Mouse (Mus musculus) lung, postnatal 25 days (tissue): ENCODE results near the gene Kcnab2.
A peak's percentile ranks its signal among the peaks of the same experiment; 100 is the strongest.

Experiments
- DNase-seq: peaks from one replicate; pipeline ENCODE4 v3.0.0; 2022; ENCODE audit warnings: low spot score

Gene Kcnab2

DNA sequence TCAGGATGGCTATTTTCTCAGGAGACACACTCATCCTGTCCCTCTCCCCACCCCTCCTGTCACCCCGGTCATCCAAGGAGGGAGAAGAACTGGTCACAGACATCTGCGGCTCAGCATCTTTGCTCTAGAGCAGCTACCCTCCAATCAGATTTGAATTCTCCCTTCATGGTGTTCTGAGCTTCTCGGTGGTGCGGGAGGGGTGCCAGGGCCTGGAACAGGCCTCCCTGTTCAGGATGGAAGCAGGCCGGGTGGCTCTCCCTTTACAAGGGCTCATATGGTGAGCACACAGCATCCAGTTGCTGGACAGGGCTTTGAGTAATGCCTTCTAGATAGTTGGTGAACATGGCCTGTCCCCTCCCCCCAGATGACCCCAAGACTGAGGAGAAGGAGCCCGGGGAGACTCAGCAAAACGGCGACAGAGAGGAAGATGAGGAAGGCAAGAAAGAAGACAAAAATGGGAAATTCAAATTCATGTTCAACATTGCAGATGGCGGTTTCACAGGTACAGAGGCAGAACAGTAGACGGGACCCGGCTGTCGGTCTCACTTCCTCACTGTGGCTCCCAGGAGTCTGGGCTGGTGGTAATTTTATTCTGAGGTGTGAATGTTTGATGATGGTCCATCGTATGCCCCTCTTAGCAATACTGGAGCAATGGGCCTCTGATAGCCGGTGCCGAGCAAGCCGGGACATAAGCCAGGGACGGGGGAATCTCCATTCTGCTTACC lies 95.0 kb downstream of the Kcnab2 start:
- DNase-seq: no peak

DNA sequence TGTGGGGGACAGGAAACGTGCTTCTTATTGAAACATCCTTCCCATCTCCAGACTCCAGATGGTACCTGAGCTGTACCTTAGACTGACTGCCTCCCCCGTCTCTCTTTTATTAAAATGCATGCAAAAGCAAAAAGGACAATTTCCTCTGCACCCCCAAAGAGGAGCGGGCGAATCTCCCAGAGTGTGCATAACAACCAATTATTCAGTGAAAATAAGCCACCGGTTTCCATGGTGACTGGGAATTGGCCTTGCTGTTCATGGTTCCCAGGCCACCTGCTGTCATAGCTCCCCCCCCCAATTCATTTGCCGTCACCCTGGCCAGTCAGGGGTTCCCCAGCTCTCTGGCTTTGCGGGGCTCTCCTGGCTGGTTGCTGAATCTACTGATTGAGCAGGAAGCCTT lies 112.4 kb downstream of the Kcnab2 start:
- no peak for DNase-seq

DNA sequence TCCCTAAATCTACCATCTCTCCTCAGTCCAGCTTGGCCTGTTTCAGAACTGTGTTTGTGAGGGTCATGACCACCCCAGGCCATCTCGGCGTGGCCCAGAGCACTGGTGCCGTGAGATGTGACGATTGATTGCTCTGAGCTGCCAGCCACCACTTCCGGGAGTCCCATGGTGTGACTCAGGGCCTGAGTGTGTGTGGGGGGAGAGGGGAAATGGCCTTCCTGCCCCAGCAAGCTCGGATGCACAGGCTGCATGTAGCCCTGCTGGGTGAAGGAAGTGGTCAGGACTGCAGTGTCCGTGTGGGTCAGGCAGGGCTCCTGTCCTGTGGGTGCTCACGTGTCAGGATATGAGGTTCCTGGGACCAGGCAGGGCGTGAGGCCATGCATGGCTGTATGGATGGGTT lies 115.5 kb downstream of the Kcnab2 start:
- no peak for DNase-seq

DNA sequence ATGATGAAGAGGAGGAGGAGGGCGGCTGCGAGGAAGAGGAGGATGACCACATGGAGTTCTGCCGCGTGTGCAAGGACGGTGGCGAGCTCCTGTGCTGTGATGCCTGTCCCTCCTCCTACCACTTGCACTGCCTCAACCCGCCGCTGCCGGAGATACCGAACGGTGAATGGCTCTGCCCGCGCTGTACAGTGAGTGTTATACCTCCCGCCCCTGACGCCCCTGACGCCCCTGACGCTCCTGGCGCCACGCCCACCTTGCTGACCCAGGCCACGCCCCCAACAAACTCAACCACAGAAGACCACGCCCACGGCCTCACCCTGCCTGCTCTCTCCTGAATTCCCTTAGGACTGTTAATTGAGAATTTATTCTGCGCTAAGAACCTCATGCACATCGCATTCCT lies 116.8 kb downstream of the Kcnab2 start:
- DNase-seq: no peak

DNA sequence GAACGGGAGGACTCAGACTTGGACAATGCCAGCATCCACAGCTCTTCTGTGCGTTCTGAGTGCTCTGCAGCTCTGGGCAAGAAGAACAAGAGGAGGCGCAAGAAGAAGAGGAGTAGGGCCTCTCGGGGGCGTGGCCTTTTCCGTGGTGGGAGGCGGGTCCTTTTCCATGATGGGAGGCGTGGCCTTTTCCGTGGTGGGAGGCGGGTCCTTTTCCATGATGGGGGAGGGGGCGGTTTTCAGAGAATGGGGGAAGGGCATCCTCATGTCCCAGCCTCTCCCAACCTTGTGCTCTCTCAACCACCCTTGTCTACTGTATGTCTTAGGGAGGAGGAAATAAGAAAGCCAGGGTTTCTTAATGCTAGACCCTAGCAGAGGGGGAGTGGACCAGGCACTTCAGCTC lies 118.0 kb downstream of the Kcnab2 start:
- no peak for DNase-seq

DNA sequence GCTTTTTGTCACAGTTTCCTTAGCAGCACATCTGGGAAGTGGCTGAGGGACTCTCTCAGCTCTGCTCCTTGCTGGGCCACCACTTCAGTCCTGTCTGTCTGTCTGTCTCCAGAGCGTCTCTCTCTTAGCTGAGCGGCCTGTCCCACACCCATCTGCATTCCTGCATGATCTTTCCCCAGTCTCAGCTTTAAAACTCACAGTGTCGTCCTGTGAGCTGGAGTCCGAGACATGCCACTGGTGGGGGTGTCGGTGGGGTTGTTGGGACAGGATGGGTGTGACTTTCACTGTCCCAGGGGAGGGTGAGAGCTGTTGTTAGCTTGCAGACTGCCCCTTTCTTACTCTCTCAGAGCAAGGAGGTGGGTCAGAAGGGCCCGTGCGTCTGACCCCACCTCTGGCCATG lies 122.0 kb downstream of the Kcnab2 start:
- no peak for DNase-seq

DNA sequence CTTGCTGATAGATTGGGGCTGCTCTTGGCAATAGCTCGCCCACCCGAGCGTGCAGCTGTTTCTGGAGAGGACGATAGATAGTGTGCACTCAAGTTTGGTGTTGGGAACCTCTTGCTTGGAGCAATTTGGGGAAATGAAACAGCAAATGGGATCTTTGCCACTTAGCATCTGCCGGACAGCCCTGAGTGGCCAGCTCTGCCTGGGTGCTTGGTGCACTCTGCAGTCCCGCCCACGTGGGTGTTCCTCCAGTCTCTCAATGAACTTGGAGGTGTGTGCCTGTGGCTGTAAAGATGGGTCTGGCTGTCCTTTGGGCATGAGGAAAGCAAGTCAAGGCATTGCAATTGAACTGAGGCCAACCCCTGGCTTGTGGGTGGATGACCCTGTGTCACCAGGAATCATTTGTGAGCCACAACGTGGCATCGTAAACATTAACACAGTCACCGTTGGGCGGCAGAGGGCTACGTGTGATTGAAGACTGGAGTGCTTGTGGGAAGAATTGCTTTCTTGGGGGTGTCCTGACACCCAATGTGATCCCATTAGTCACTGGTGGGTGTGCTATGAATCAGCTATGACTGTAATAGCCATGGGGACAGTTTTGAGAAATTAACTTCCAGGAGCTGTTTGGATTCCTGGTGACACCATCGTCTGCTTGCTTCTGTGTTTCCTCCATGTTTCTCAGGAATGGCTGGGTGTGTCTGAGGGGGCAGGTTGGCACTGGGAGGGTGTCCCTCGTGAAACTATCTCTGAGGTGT lies 123.6 kb downstream of the Kcnab2 start:
- DNase-seq: peak; percentile 24

DNA sequence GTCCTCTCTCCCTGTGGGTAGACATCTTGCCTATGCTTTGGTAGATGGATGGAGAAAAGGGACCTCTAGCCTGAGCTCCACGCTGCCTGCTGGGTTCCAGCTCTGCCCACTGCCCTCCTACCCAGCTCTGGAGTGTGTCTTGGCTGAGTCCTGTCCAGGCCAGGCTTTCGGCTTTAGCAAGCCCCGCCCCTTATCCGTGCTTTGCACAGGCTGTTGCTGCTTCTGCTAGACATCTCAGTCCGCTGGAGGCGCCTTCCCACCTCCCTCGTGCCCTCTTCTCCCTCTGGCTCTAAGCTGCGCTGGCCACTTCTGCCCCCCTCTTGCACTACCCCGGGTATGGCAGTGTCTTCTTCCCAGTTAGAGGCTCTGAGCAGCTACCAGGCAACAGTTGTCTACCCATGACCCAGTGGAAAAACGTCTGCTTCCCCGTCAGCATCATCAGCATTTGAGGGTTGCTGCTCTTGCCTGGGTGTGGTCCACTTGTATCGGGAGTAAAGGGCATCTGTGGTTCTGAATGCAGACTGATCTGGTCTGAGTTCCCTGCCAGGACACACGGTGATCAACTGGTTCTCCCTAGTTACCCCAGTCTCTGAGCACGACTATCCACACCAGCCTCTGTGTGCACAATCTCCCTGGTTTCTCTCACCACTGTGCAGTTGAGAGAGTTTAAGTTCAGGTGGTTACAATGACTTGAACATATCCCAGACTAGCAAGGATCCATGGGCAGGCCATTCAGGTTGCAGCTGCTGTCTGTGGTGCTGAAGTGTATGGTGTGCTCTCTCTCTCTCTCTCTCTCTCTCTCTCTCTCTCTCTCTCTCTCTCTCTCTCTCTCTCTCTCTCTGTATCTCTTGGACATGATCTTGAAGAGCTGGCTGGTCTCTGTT lies 126.0 kb downstream of the Kcnab2 start:
- peak; percentile 34 for DNase-seq

DNA sequence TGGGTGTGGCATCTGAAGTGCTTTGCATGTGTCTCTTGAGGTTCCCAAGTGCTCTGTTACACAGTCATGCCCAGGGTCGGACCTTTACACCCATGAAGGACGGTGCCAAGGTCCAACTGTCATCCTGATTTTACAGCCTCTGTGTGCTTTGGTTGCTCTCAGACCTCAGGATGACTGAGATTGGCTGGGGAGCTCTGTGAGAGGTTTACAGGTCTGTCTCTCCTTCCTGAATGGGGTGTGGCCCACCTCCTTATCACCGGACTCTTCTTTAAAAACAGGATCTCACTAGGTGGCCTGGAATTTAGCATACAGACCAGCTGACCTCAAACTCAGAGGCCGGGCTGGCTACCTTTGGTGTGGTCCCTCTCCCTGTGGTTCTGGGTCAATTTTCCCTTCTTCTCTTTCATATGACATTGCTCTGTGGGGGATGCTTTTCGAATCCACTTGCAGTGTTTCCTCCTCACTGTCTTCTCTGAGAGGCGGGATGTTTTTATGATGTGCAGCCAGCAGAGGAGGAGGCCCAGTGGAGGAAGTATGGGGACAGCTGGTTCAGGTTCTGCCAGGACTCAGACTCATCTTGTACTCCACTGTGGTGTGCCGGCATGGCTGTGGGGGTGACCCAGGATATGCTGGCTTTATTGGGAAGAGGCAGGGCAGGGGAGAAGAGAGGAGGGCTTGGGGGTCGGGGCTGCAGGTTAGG lies 126.8 kb downstream of the Kcnab2 start:
- DNase-seq: no peak

DNA sequence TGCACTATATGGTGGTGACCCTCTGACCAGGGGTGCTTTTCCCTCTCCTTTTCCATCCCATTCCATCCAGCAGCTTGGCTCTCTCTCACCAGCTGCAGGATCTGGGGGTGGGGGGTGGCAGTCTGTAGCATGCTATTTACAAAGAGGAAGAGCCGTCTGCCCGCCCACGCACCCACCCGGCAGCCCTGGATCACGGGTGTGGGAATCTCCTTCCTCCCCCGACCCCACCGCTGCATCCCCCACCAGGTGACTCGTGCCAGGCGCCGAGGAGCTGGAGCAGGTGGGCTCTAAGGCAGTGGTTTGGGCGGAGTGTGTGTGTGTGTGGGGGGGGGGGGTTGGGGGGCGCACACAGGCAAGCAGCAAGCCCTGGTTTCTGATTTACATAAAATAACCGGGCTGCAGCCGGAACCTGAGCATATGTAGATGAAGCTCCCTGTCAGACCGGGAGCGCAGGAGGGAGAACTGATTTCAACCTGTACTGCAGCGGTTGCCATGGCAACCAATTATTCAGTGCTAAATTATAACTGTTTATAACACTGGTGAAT lies 127.8 kb downstream of the Kcnab2 start:
- no peak for DNase-seq

DNA sequence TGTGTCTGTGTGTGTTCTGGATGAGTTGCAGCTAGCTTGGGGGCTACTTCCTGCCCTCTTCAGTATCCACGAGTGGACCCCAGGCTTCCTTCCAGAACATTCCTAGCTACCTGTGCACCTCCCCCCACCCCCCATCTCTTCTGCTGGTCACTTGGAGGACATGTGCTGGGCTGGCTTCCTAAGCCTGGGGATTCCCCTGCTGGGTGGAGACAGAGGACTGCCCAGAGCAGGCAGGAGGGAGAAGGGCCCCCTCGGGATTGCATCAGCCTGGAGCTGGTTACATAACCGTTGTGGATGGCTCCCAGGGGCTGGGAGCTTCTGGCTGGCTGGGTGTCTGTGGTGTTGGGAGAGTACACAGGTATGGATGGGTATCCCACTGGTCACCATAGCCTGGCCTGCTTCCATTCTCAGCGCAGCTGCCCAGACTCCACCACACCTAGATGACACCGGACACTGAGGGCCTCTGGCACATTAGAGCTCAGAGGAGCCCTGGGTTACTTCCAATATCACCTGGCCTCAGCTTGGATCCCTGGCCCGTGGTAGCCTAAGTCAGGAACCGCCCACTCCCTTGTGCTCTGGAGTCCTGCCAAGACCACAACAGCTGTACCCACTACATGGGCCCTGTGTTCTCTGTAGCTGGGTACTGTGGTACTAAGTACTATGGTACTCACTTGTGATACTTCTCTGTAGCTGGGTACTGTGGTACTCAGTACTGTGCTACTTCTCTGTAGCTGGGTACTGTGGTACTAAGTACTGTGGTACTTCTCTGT lies 132.4 kb downstream of the Kcnab2 start:
- DNase-seq: peak; percentile 81

DNA sequence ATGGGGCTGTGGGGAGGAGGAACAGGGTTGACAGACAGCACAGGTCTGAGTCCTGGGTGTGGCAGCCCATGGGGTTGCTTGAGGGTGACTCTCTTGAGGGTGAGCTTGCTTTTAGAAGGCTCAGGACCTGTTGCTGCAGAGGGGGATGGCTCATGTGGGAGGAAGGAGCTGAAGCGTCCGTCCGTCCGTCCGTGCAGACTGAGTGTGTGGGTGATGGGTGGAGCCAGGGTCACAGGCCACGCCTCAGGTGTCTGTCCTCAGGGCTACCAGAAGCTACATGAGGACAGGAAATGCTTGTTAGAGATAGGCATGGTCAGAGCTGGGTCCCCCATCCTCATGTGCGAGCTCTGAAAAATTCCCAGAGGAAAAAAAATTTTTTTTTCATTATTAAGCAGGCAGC lies 133.0 kb downstream of the Kcnab2 start:
- no peak for DNase-seq

DNA sequence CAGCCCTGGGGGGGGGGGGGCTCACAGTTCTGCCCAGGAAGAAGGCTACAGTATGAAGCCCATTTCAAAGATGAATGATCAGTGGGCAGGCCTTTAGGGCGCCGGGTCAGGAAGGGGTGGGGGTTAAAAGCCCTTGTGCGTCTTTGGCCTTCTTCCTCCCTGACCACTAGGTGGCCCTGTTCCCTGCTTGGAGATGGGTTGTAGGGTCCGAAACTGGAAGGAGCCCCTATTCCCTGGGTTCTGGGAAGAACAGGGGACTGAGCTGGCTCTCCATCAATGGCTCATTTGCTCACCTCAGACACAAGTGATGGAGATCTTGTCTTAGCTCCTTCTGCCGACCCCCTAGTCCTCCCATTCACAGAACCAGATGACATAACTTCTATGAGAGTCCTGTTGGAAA lies 134.4 kb downstream of the Kcnab2 start:
- DNase-seq: no peak
